Mouse (Mus musculus): ENCODE measurements at regions not wholly inside any gene's neighbourhood (a gene's known extent, or its start where the extent isn't known, plus 50 kb on each side); places are given as distances from the start of the nearest gene placed in this dataset.
"Not testable (repeated sequence)": the region's sequence is repeated elsewhere in the genome, so short reads cannot be mapped to it uniquely, and the experiment has no call there.

DNA sequence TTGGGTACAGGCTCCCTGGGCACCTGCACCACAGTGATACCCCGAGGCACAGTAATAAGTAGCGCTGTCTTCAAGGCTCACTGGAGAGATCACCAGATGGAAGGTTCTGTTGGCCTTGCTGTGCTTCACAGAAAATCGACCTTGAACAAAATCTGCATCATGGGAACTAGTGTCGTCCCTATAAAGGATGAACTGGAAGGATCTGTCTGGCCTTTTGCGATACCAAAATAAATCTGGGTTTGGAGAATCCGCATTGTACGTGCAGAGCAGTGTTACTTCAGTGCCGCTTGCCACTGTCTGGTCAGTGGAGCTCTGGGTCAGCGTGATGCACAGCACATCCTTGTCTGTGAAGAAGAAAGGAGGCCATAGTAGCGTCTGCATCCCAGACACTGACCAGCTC is 105.3 kb downstream of the Dad1 start:
- DNase-seq (ENCODE audit: low spot score) = no peak

DNA sequence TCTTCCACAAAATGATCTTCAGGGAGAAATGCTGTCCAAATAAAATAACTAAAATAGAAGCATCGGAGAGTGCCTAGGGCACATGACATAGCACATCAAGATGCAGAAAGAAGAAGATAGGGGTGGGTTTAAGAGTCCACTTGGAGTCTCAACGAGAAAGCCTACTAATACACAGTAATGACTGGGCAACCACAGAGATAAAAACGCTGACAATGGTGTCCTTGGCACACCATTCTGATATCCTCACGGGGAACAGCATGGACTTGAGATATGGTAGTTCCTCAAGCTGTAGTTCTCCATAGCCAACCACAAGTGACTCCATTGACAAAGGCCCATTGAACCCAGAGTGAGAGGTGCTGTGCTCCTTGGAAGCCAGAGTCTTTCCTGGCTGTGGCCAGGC is 105.8 kb downstream of the Dad1 start:
- DNase-seq (ENCODE audit: low spot score) = no peak

DNA sequence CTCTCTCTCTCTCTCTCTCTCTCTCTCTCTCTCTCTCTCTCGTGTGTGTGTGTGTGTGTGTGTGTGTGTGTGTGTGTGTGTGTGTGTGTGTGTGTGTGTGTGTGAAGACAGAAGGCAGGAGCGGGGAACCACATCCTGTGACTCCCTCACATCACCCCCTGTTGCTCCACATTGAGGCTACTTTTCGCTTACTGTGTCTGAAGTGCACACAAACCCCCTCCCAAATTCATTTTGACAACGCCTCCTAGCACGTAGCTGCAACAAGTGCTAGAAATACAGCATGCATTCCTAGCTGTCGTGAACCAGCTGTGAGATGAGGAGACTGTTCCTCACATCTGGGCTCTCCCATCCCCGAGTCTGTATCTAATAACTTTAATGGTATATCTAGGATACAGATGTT is 106.4 kb downstream of the Dad1 start:
- DNase-seq (ENCODE audit: low spot score) = no peak

DNA sequence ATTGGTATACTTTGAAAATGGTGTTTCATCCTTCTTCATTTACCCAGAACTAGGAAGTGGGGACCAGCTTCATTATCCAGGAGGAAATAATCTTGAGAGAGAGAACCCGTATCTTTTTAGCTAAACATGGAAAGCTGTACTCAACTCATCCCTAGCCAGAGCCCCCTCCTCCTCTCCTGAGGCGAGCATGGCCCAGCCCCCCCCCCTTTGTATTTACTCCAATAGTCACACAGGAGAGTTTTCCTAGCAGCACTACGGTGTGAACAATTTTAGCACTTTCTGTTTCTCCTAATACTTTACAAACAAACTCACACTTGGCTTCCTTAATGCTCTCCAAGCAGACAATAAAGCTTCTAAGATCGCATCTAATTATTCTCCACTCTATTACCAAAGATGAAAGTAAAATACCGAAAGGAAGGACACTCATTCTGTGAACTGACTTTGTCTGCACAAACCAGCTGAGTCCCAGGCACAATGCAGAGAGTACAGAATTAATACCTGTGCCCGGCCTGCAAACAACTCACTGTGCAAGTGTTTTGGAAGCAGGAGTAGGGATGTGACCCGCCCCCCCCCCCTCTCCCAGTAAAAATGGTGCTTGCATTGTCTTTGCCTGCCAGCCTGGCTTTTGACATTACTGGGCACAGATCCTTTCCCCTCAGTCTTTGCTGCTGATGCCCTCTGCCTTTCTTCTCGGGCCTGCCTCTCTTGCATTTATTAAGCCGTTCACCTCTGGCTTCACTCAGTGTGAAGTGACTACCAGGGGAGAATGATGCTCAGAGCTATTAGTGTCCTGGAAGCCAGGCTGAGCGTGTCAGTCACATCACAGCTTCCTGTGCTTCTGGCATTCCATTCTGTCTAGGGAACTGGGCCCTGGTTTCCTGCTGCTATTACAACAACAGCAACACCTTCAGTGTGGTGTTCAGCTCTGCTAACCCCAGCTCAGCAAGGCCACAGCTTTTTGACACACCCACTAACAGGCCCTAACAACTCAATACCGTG is 107.9 kb downstream of the Dad1 start:
- DNase-seq (ENCODE audit: low spot score) = no peak

DNA sequence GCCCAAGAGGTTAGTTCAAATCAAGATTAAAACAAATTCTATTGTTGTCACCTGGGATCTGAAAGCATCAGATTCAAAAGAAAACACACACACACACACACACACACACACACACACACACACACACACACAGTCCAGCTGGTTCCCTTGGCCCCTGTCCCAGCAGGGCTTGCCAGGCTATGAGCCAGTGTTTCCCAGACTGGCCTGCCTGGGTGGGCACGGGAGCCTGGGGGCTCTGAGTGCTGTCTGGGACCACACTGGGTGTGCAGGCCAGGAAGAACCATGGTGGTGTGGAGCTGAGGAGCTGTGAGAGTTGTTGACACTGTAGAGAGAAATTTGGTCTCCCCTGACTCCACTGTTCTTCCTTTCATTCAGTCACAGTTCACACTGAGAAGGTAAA is 110.1 kb downstream of the Dad1 start:
- DNase-seq (ENCODE audit: low spot score) = no peak

DNA sequence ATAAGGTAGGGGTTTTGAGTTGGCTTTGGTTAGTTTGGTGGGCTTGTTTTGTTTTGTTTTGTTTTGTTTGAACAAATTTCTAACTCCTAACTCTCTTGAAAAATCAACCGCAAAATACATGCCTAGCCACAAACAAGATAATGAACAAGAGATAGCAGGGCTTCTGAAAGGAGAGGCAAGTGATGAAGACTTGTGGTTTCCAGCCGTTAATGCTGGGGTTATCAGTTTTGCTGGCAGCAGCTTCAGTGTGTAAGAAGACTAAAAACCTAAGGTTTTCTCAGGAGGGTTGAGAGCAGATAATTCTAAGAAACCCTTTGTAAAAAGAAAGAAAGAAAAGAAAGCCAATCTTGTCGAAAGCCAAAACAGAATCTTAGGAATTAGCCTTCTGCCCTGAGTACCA is 115.6 kb downstream of the Dad1 start:
- no peak for DNase-seq (ENCODE audit: low spot score)

DNA sequence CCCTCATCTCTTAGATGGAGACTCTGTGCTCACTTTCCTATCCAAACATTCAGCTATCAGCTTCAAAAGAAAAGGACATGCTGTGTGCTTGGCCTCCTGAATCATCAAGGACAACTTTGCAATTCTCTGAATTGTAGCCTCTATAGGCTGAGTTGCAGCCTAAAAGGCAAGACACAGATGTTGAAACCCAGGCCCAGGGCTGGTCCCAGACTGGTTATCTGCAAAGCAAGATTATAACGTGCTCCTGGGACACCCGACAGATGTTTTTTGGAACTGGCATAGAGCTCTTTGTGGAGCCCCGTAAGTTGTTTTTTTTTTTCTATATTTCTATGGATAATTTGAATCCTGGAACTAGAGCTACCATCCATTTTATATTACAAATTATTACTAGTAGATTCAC is 117.4 kb downstream of the Dad1 start:
- DNase-seq (ENCODE audit: low spot score) = no peak

DNA sequence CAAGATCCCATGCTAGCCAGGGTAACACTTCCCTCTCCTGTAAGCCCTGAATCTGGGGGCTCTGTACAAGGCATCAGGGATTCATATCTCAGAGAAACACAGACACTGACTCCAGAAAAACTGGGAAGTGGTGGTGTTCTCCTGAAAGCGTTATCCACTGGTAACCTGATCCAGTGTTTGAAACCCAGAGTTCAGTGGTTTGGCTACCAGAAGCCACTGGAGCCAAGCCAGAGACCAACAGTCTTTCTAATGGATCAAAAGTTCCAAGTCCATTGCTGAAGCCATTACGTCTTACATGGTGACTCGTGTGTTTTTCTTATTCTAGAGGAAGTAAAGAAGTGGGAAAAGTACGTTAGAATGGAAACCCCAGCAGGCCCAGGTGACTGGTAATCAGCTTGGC is 125.6 kb downstream of the Dad1 start:
- DNase-seq (ENCODE audit: low spot score) = no peak

DNA sequence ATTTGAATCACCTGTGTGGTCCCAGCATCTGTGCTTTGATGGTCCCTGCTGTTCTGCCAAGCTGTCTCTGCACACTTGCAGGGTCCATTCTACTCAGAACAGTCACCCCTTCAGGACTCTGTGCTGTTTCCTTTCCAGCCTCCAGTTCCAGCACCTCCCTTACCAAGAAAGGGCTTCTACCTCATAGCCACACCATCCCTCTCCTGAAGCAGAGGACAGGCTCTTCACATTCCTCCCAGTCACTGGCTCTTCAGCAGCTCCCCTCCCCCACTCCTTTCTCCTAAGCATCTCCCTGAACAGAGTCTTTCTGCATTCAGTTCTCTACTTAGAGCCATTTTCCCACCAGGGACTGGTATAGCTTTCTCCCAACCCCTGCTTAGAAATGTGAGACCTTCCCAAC is 128.4 kb downstream of the Dad1 start:
- no peak for DNase-seq (ENCODE audit: low spot score)

DNA sequence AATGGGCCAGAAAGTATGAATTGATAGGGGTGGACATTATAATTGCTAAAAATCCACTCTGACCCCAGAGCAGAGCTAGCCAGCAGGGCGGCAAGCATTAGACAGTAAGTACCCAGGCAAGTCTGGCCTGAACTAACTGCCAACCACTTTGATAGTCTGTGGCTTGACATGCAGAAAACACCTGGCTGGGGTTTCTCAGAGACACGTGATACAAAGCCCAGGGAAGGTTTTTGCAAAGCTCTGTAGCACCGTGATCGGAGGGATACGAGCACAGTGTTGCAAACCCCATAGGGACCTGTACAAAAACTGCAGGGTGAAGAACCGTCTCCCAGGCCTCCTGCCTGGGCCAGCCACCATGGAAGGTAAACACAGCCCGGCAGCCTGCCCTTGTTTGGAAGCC is 131.9 kb downstream of the Dad1 start:
- no peak for DNase-seq (ENCODE audit: low spot score)

DNA sequence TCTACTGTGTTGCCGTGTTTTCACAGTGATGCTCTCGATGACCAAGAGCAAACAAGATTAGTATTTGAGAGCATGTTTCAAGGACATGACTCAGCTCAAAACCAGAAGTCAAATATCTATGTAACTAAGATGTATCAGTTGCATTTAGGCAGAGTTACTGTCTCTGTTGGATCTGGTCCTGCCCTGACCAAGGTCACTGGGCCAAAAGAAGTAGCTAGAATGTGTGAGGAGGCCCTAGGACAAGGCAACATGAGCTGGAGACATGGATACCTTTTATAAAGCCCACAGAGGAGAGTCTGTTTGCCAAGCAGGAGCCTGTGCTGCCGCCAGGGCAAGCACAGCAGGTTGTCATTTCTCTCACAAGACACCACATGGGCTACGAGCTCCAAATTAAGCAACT is 132.6 kb downstream of the Dad1 start:
- no peak for DNase-seq (ENCODE audit: low spot score)

DNA sequence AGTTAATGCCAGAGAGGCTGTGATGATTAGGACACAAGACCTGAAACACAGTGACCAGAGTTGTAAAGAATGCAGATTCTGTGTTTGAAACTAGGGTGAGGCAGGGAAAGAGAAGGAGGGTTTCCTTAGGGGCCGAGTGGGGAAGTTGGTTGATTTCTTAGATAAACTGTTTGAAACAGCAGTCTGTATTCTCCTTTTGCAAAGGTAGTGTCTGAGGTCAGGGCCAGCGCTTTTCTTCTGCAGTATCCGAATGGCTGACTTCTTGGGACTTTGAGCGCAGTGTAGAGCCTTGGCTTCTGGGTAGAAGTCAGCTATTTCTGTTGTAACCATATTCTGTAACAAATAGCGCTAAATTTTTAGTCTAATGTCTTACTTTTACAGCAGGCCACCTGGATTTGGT is 133.7 kb downstream of the Dad1 start:
- DNase-seq (ENCODE audit: low spot score) = no peak

DNA sequence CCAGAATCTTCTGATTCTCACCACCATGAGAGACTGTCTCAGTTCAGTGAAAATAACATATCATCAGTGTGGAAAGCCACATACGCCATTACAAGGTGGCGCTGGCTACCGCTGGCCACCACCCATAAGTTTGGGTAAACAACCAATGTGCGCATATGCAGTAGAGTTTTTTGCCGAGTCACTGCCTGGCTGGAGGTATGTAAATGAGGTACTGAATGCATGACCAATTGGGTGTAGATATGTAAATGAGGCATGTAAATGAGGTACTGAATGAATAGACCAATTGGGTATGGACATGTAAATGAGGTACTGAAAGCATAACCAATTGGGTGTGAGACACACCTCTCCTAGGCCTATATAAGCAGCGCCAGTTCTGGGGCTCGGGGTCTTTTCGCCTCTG is 136.3 kb downstream of the Dad1 start:
- DNase-seq (ENCODE audit: low spot score) = not testable (repeated sequence)

DNA sequence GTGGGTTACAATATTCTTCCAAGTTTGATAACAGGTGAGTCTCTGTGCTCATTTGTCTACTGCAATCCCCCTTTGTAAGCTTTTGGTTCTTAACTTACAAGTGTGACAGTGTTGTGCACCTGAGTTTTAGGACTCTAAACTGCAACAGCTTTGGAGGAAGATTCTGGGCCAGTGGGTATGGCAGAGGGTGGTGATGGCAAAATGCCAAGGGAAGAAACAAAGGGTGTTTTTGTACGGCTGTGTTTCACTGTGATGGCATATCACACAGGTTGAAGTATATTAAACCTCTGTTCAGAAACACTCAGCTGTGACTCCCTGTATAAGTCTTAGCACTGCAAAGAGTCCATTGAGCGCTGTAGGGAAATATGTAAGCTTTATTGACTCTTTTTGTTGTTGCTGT is 140.7 kb downstream of the Dad1 start:
- no peak for DNase-seq (ENCODE audit: low spot score)

DNA sequence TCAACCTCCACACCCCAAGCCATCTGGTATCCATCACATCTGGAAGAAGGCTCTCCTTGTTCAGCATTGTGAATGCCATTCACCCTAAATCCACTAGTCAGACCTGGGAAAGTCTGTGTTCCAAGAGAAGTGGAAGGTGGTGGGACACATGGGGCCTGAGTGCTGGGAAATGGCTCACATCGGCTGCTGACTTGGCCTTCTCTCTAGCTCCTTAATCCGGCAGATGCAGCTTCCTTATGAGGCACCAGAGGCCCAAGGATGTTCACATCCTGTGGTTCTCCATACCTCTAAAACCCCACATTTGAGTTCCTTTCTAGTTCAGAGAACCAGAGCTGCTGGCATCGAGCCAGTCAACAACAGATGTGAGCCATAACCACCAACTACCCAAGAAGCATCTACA is 142.9 kb downstream of the Dad1 start:
- no peak for DNase-seq (ENCODE audit: low spot score)

DNA sequence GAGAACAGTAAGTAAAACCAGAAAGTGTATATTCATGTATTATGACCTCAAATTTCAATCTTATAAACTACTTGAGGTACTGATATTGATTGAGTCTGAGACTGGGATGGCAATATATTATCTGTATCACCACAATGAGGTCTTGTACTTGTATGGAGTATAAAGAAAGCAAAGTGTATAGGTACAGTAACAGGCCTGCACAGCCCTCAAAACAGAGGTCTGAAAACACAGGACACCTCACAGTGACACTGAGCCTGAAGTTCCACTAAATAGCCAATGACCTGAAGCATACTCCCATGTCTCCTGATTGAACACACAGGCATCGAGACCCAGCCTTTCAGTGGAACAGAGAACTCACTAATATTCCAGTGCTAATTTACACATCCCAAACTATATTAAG is 144.8 kb downstream of the Dad1 start:
- no peak for DNase-seq (ENCODE audit: low spot score)

DNA sequence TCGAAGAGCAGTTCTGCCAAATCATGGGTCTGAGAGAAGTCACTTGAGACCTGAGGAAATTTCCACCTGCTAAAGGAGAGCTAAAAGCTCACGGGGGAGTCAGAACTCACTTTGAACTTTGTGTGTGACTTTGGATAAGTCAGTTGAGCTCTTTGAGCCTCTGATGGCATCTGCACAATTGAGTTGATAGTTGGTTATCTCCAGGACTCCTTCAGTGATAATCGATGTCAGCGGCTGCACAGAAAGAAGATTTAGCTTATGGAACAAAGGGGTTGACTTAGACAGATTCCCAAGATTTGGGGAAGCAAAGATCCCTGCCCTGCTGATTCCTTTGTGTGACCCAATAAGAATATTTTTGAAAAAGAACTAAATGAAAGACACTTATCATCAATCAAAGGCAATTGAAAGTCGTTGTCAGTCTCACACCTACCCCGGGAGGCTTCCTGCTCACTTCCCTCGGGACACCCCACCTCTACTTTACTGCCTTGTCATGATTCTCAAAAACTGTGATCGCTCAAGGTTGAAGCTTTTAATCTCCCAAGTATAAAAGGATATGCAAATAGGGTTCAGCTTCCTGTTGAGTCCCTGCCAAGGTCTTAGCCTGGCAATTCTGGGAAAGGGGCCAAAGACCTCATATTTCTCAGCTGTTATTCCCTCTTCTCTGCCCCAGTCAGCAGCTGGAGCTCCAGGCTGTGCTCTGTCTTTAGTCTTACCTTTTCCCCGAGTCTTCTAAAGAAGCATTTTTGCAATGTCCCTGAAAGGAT is 145.4 kb downstream of the Dad1 start:
- DNase-seq (ENCODE audit: low spot score) = no peak

DNA sequence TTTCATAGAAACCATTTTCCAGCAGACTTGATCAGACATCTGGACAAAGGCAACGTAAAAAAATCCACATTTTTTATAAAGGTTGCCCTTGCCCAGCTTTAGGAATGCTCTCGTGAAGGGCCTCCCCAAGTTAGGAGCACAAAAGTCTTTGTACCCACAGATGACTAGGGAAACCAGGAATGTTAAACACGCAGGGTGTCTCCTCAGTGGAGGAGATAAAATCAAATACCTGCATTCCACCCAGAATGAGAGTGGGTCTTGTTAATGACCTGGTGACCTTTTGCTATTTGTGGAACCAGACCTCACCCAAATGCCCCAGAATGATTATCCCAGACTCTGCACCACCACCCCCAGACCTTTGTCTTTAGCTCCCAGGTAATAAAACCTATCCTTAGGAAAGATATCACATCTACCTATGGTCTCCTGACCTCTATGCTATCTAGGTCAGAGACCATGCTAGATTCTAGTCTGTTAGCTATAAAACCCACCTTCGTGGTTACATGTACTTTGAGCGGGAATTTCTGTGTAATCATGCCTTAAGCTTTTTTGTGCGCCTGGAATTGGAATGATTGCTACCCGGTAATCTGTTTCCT is 146.6 kb downstream of the Dad1 start:
- no peak for DNase-seq (ENCODE audit: low spot score)

DNA sequence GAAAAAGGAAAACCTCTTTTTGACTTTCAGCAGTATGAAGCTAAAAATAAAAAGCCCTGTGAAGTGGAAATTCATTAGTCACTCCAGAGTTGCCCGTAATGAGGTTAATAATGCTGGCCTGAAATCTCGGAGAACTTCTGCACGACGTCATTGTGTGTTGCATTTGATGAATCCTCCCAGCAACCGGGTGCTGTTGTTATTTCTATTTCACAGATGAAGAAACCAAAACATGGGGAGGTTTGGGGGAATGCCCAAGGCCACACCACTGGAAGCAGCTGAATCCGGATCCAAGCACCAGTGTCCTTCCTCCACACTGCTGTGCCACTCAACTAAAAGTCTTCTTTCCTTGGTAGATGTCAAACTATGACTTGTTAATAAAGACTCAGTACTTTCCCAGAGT is 149.7 kb downstream of the Dad1 start:
- DNase-seq (ENCODE audit: low spot score) = no peak

DNA sequence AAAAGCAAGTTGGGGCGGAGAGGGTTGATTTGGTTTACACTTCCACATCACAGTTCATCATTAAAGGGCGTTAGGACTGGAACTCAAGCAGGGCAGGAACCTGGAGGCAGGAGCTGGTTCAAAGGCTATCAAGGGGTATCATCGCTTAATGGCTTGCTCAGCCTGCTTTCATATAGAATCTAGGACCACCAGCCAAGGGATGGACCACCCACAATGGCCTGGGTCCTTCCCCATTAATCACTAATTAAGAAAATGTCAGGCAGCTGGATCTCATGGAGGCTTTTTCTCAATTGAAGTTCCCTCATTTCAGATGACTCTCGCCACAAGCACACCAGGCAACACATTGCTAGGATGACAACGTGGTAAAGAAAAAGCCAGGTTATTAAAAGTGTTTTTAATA is 150.4 kb downstream of the Dad1 start:
- no peak for DNase-seq (ENCODE audit: low spot score)

DNA sequence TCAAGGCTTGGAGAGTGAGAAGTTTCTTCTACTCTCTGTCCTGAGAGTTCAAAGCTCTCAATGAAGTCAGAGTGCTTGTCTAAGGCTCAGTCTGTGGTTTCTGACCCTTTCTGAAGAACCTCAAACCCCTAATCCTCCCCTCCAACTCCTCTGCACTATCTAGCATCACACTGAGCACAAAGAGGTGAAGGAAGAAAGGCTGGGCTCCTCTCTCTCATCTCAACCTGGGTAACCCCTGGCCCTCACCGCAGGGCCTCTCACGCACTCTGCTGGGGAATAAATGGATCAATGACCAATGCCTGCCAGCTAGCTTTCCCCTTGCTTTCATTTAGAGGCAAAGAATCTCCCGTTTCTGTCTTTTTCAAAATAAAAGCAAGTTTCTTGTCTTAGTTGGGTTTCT is 150.8 kb downstream of the Dad1 start:
- DNase-seq (ENCODE audit: low spot score) = no peak

DNA sequence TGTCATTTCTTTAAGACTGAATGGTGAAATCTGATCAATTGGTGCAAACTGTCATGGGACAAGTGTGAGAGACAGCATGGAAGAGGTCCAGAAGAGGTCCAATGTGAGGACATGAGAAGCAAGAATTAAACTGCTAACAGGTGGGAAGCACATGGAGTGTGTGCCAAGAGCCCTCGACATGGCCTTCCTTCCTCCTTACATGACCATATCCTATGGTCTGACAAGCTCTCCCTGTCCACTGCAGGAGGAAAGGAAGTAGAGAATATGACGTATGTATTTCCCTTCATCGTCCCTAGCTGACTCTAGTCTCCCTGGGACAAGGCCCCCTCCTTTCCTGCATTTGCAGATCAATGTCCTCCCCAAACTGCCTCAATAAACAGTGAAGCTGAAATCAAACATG is 152.1 kb downstream of the Dad1 start:
- no peak for DNase-seq (ENCODE audit: low spot score)

DNA sequence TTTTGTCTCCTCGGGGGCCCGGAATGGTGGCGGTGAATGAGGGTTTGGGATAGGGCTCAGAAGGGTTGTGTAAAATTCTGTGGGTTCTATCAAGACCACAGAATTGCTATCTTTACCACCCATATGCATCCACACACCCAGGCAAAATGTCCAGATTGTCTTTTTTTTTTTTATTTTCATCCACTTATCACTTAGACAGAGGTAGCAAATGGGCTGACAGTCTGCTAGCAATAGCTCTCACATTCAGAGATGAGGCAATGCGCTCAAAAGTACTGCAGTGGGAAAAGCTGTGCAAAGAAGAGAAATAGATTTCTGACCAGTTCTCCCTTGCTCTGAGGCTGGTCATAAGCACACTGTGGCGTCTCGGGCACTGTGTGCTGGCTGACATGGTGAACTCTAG is 154.5 kb downstream of the Dad1 start:
- no peak for DNase-seq (ENCODE audit: low spot score)
